Mouse (Mus musculus) adrenal gland, adult 8-10 months (tissue): ENCODE data around the gene Prepl. TPM values are rescaled to one million over a fixed set of nuclear protein-coding genes. Genes with fewer than 3 reads are reported as not detected.

ENCODE experiments used
- DNase-seq: peaks from one replicate; pipeline ENCODE4 v3.0.0; 2022
- total RNA-seq, 4 experiments: library from RNA; stranded (reverse); gene quantifications; 2 replicates each; pipeline ENCODE4 v1.2.4; 2022

The Prepl gene
- total RNA-seq, 4 experiments from 2014 or later, result 42.9 to 59.3 (median 51.7) TPM

DNA sequence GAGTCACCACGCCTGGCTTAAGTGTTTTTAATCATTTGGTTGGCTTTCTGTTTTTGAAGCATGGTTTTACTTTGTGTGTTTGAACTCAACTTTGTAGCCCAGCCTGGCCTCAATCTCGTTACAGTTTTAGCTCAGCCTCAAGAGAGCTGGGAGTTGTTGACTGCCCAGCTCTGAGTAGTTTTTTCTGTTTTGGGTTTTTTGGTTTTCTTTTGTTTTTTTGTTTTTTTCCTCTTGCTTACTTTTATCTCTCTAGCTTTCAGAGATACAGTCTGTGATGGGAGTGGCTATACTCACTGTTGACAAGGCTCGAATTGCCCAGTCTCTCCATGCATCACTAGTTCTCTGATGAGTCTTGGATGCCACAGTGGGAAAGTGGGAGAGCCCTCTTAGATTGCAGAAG is 69.7 kb downstream of the Prepl start:
- DNase-seq, result no peak

DNA sequence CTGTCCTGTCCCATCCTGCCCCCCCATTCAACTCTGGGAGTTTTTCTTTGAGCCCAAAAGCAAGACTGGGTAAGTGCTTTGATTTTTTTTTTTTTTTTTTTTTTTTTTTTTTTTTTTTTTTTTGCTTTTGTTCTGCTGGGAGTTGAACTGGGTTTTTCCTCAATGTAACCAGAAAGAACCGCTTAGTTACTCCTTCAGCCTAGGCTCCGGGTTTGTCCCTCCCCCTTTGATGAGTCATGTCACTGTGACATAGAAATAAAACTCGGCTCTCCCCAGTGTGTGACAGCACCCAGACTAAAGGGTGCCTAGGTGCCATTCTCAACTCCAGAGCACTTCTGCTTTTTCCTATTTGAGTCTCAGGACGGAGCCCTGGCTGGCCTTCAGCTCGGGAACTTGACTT is 71.2 kb downstream of the Prepl start:
- DNase-seq, result peak; percentile 21

DNA sequence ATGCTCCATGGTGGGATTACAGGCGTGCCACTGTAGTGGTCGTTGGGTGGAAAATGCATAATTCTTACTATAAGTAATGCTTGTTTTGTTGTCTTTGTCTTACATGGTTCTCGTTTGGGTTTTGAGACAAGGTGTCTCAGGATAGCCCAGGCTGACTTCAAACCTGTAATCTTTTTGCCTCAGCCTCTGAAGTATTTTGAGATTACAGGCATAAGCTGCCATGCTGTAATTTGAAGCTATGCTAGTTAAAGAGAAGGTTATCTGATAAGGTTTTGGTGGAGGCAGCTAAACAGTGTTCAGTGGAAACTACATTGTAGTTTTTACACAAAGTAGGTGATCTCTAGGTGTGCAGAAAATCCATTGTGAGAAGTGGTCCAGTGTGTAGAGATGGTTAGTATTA is 71.7 kb downstream of the Prepl start:
- no peak for DNase-seq

DNA sequence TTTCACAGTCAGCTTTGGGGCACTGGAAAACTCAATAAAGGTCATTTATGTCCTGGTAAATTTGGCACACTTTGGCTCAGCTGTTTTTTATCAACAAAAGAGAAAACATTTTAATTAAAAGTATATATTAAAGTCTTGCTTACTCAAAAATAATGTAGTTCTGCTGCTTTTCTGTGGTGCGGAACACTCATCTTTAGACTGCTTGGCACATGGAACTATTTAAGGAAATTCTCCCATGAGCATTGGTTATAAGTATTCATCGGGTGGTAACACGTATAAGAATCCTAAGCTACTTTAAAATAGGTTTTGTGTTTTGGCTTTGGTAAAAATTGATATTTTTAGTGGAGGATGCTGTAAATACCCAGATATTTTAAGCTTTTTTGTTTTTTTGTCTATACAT is 75.4 kb downstream of the Prepl start:
- no peak for DNase-seq

DNA sequence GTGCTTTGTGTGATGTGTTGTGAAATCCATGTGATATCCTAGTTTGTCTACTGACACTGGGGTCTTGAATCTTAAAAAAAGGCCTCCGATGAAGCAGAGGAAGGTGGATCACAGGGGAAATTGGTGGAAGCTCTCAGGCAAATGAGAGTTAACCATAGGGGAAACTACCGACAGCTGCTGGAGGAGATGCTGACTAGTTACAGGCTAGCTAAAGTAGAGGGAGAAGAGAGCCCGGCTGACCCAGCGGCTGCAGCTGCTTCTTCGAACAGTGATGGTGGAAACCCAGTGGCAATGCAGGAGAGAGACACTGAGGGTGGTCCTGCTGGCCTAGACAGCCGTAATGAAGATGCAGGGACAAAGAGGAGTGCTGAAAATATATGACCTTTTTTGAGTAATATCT is 76.6 kb downstream of the Prepl start:
- DNase-seq, result no peak

Other genes with a start within 250 kb of the Prepl start
- 100 to 1,000 TPM; 119 to 138 (median 130) TPM for gene Ppm1b, start 133.5 kb downstream of the Prepl start, total RNA-seq
- gene Slc3a1, start 61.9 kb downstream of the Prepl start, total RNA-seq, result under 1 TPM; 0.32 to 0.95 (median 0.62) TPM
- 10 to 100 TPM in 2 of 4 experiments, 1 to 10 TPM in 2; 8.1 to 13.6 (median 10.7) TPM for gene Camkmt, start 311 bp upstream of the Prepl start, total RNA-seq